Mouse (Mus musculus): ENCODE measurements around the gene Rmnd5a.
"Not testable (repeated sequence)": the region's sequence is repeated elsewhere in the genome, so short reads cannot be mapped to it uniquely, and the experiment has no call there.

Rmnd5a gene

DNA sequence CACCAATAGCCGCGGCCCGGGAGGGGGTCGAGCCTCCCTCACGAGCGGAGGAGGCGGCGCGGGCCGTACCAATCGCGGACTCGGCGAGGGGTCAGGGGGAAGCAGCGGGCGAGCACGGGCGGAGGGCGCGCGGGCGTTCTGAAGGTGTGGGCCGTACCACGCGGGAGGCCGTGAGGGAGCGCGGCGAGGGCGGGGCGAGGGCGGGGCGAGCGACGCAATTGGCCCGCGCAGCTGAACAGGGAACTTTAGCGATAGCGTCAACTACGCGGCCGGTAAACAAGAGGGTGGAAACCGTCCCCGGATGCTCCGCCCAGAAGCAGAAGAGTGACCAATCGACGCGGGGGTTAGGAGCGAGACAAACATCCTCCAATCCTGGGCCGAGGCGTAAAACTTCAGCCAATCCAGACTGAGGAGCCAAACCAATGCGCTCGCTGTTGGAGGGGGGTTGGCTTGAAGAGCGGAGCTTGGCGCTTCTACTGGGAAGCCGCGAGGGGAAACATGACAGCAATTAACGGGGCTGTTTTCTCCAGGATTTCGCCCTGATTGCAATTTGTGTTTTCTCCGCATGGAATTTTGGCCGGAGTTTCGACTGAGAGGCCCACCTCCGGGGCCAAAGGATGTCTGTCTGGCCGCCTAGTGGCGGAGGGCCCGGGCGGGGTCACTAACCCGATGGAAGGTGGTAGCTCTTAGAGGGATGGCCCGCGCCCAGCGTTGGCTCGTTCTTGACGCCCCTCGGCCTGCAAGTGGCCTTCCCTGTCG lies at the start of gene Rmnd5a:
Gene Rmnd5a, minus strand, starts transcription at position 146 of the 759 bp plus-strand sequence.
- DNase-seq (ENCODE audit: low spot score): peak; percentile 100

DNA sequence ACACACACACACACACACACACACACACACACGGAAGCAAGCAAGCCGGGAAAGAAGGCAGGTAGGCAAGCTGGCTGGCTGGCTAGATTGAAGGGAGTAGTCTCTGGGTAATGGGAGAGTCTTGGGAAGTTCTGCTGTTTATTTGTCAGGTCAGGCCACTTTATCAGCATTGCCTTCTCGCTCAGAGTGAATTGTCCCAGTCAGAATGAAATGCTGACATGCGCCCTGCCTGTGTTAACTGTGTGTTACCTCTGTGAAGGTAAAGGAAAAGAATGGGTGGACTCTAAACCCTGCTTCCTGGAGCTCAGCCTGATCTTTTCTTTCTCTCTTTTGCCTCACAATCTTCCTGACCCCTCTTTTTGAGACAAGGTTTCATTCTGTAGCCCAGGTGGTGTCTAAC lies 47.5 kb upstream of the Rmnd5a start:
- DNase-seq (ENCODE audit: low spot score): no peak

DNA sequence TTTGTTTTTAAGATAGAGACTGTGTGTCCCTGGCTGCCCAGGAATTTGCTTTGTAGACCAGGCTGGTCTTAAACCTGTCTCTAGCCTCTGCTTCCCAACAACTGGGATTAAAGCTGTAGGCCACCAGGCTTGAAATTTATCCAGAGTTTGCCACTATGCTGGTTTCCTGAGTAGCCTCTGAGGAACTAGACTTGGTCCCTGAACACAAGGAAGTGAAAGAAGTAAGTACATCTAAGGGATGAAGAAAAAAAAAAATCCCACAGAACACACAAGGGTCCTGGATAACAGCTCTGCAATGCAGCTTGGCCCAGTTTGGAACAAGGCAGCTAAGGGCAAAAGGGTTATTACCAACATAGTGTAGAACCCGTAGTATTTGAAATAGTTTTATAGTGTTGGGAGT lies 46.4 kb upstream of the Rmnd5a start:
- DNase-seq (ENCODE audit: low spot score): no peak

DNA sequence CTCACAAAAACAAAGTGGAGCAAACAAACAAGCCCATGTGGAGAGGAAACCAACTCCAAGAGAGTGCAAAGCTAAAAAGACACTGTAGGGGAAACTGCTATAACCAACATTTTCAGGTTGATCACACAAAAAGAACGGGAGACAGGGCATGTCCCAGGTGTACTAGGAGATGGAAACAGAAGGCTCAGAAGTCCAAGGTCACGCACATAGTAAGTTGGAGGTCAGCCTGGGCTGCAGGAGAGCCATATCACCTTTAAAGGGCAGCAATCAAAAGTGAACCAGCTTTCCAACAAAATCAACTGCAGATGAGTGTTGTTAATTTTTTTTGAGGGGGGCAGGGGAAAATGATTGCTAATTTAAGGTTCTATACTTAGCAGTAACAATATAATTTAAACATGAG lies 45.8 kb upstream of the Rmnd5a start:
- no peak for DNase-seq (ENCODE audit: low spot score)

DNA sequence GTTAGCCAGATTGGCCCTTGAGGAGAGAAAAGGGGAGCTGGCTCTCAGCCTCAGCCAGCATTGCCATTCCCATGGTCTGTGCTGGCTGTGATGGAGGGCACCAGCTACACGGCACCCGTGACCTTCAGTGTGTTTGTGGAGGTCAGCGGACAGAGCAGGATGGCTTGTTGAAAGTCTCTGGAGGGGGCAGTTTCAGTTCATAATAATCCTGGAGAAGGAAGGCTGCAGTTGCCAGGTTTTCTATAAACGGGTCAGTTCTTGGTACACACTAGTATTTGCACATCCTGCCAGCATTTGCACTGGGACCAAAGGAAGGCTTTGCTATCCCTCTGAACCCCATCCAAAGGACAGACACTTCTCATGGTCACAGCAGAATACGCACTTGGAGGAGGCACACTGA lies 44.8 kb upstream of the Rmnd5a start:
- no peak for DNase-seq (ENCODE audit: low spot score)

DNA sequence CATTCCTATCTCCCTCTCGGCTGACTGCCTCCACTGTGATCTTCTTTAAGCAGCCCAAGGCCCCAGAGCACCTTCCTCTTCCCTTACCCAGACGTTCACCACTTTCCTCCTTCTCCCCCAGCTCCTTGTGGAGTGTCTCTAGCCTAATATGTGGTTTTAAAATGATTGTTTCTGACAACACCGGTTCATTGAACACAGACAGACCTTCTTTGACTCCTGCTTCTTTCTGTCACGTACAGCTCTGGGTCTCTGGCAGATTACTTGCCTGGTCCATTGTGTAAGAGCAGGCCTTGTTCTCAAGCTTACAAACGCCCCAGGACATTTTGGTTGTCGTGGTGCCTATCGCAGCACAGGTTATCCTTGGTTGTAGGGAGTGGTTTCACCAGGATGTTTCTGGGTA lies 40.7 kb upstream of the Rmnd5a start:
- DNase-seq (ENCODE audit: low spot score): no peak

DNA sequence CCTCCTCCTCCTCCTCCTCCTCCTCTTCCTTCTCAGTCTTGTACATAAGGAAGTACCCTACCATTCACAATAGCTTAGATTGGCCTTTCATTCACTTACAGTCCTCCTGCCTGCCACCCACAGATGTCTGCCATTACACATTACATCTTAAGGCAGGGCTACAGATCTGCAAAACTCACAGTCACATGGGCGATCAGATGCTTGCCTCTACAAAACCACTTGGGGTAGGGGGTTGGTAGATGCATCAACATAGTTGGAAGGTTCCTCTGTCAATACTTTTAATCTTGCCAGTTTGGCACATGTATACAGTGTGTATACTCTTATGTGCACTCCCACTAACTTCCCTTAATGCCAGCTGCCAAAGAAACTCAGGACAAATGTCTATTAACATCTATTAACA lies 39.7 kb upstream of the Rmnd5a start:
- DNase-seq (ENCODE audit: low spot score): no peak

DNA sequence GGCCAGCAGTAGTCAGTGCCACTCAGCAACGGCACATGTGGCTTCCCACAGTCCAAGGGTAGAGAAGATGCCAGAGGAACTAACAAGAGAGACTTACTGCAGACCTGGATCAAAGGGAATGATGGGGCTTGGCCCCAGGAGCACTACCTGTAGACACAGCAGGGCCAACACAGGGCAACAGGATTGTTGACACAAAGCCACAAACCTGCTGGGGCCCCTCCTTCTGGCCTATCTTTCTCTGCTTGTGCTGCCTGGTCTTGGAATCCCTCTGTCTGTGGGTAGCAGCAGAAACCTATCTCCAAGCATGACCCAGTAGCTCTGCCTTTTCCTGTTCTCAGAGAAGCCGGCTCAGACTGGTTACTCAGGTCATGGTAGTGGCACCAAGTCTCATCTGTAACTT lies 39.2 kb upstream of the Rmnd5a start:
- DNase-seq (ENCODE audit: low spot score): not testable (repeated sequence)

DNA sequence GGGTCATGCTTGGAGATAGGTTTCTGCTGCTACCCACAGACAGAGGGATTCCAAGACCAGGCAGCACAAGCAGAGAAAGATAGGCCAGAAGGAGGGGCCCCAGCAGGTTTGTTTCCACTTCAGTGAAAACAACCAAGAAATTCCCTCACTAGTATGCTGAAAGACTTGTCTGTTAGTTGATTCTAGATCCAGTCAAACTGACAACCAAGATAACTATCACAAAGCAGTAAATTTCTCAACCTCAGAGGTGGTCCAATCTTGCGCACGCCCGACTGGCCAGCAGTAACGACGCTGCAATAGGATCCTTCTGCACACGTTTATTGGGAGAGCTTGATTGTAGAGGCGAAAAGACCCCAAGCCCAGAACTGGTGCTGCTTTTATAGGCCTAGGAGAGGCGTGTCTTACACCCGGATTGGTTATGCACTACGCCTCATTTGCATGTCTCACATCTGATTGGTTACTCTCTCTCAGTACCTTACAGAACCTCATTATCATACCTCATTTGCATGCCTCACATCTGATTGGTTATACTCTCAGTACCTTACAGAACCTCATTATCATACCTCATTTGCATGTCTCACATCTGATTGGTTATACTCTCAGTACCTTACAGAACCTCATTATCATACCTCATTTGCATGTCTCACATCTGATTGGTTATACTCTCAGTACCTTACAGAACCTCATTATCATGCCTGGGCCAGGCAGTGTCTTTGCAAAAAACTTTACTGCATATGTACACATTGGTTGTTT lies 38.6 kb upstream of the Rmnd5a start:
- DNase-seq (ENCODE audit: low spot score): not testable (repeated sequence)

DNA sequence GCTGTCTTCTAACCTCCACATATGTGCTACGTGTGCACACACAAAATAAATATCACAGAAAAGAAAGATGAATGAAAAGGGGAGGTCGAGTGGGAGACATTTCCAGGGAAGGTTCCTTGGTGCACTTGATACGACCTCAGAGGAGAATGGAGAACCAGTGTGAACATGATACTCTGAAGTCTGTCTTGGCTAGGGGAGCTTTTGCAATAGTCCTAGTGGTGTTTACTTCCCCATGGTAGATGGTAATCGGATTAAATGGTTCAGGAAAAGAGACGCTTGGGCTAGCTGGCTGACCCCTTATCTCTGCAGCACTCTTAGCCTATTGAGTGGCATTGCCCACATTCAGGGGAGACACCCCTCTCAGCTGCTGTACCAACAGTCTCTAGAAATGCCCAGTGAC lies 36.3 kb upstream of the Rmnd5a start:
- no peak for DNase-seq (ENCODE audit: low spot score)

DNA sequence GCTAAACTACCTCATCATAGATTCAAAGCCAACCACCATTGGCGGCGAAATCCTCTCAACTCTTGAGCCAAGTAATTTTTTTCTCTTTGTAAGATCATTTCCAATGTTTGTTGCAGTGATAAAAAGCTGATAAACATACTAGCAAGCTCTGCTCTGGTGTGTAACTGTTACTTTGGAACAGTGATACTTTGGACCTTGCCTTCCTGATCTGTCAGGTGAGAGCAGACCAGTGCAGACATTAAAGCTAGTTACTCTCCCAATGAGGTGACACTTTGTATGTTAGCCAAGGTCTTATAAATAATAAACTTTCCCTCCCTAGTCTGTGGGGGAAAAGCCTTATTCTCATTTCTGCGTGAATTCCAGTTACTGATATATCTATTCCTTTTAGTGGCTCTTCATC lies 35.2 kb upstream of the Rmnd5a start:
- no peak for DNase-seq (ENCODE audit: low spot score)

DNA sequence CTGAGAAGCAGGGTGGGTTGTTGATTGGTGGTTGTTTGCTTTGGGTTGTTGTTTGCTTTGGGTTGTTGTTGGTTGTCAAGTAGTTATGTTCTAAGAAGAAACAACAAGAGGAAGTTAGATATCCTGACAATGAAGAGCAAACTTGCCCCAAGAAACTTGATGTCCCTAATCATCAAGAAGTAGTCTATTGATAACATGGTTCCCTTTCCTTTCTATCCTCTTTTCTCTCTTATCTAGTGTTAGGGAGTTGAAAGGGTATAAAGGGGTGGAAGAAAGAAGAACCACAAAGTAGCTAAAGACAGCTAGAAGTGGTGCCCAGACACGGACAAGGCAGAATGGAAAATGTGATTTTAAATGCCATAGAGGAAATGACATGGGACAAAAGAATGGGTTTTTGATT lies 32.3 kb upstream of the Rmnd5a start:
- no peak for DNase-seq (ENCODE audit: low spot score)

DNA sequence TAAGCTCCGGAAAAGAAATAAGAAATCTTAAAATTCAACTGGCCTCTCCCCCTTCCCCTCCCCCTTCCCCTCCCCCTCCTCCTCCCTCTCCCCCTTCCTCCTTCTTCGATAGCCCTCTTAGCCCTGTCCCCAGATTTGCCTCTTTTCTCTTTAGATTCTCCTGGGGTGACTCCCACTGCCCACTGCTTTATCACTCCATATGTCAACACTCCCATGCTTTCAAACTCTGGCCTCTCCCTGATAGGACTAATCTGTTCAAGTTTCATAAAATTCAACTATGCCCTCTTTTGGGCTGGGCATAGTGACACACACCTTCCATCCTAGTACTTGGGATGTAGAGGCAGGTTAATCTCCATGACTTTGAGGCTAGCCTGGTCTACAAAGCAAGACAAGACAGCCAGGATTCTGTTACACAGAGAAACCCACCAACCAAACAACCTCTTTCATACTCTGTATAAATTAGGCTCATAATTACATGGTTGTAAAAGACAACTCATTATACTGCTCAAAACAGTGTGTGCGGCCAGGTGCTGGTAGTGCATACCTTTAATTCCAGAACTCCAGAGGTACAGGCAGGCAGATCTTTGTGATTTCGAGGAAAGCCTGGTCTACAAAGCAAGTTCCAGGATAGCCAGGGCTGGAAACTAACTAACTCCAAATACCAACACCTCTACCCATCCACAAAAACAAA lies 31.5 kb upstream of the Rmnd5a start:
- DNase-seq (ENCODE audit: low spot score): no peak

DNA sequence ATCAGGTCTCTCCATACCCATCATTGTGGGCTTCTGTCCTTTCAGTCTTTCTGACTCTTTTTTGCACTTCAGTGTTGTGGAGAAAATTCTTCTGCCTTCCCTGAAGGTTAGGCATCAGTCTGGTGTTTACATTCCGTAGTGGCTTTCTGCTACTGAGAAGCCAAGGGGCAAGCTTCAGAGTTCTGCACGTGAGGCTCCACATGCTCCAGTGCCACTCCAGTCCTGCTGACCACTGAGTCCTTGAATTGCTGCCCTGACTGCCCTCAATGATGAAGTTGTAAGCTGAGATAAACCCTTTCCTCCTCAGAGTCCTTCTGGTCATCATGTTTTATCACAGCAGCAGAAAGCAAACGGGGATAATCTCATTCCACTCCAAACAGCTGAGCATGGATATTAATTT lies 28.9 kb upstream of the Rmnd5a start:
- DNase-seq (ENCODE audit: low spot score): no peak

DNA sequence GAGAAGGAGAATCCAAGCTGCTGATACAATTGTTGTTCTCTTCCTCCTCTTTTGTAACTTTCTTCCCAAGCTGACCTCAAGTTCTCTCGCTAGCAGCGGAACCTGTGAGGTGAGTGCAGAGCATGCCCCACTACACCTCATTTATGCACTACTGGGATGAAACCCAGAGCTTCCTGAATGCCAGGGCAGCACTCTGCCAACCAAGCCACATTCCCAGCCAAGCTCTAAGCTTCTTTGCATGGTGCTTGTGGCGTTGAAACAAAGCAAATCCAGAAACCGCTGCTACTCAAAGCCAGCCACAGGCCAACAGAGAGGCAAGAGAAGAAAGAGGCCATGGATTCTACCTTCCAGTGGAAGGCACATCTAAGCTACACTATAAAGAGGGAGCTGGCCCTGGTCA lies 27.3 kb upstream of the Rmnd5a start:
- no peak for DNase-seq (ENCODE audit: low spot score)

DNA sequence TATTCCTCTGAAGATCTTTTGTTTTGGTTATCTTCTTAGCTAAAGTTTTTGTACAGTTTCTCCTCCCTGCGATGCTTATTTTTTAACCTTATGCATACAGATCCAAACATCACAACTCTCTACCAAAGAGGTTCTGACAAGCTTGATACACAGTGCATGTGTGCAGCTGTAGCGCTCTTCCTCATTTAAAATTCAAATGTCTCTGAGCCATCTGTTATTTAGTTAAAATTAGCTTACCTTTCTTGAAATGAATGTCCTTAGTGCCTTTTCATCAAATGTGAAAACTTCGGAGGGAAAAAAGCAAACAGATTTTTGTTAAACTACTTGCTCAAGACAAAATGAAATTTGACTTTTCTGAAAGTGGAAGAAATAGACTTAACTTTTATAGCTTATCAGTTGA lies 24.7 kb upstream of the Rmnd5a start:
- DNase-seq (ENCODE audit: low spot score): no peak

DNA sequence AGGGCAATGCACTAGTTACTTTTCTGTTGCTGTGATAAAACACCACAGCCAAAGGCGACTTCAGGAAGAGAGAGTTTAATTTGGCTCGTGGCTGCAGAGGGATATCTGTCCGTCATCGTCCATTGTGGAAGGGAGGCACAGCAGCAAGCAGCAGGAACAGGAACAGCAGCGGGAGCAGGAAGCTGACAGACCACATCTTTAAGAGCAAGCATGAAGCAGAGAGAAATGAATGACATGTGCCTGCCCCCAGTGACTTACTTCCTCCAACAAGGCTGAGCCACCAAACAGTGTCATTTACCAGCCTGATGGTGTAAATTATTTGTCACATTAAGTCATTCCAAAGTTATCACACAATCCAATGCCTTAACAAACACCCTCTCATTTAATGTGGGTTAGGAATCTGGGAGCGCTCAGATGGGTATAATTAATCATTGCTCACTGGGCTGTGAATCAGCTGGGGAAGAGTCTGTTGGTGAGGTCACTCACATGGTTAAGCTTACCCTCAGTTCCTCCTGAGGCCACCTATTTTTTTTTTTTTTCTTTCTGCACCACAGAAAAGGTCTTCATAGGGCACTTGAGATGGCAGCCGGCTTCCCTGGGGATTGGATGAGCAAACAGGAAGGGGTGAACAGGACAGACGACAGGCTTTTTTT lies 17.6 kb upstream of the Rmnd5a start:
- DNase-seq (ENCODE audit: low spot score): no peak

DNA sequence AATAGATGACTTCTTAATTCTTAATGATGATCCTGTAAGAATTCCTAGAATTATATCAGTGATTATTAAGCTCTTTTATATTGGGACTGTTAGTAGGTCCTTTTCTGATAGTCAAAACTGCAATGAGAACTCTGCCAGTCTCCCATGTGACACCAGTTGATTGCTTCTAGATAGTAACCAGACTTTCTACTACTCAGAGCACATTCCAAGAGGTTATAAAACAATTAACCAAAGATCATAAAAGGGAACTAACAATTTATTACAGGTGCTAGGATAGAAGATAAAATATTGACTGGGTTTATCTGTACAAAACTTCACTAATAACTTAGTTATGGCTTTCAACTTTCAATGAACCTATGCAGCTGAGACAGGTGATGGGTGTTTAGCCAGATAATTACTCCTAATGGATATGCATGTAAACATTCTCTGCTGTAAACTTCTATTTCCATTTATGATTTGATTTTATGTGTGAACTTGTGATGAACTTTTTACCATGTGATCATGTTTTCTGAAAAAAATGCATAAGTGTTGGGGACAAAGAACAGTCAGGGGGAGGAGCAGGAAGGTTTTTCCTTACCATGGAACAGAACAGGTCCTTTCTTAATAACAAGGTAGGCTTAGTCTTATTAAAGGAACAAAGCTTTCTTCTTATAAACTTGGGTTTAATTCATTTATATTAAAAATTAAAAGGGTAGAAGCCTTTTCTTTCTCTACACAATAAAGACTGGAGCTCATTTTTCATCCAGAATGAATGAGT lies 13.7 kb upstream of the Rmnd5a start:
- not testable (repeated sequence) for DNase-seq (ENCODE audit: low spot score)

DNA sequence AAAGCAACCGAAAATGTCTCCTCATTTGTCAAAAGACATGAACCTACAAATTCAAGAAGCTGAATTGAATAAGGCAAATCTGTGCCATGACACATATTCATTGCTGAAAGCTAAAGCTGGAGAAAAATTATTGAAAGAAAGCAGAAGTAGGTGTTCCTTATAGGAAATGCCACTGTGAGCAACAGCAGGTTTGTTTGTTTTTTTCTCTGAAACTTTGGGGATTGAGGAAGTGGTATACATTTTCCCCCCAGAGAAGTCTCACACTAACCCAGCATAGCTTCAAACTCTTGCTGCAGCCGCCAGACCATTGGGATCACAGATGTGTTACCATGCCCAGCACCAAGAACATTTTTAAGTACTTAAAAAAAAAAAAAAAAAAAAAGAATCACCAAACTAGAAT lies 12.4 kb upstream of the Rmnd5a start:
- DNase-seq (ENCODE audit: low spot score): no peak

DNA sequence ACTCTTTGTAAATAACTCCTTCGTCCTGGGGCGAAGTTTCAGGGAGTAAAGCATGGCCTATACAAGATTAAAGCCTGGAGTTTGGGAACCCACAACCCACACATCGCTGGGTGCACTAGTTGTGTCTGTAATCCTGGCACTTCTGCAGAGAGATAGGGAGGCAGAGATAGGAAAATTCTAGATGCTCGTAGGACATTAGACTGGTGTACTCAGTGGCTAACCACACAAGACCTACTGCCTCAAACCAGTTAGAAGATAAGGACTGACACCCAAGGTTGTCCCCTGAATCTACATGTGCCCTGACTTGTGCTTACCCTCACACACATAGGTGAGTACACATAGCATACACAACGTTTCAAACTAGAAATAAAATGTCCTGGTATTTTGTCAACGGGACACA lies 5.1 kb upstream of the Rmnd5a start:
- DNase-seq (ENCODE audit: low spot score): no peak

DNA sequence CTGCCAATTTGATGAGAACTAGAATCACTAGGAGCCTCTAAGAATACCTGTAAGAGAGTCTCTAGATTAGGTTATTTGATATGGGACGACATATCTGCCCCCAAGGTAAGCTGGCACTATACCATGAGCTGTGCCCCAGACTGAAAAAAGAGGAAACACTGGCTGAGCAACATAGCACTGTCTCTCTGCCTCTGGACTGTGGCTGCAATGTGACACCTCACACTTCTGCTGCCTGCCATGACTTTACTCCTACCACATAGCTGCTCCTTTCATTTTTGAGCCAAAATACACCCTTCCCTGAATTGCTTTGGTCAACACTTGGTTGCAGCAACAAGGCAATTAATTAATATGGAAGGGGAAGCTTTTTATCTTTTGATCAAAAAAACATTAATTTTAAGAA lies 4.3 kb upstream of the Rmnd5a start:
- no peak for DNase-seq (ENCODE audit: low spot score)

DNA sequence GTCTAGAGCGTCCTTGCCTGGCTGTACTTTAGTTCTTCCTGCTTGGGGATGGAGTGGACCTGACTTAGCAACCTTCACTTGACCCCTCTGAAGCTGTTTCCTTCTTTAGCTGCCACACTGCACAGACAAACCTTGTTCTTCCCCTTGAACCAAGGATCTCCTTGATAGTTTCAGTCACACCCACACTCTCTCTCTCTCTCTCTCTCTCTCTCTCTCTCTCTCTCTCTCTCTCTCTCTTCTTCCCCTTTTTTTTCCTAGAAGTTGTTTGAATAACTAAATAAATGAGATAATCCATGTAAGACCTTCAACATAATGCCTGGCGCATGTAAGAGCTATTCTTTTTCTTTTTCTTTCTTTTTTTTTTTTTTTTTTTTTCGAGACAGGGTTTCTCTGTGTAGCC lies 1.7 kb upstream of the Rmnd5a start:
- no peak for DNase-seq (ENCODE audit: low spot score)
